Mouse (Mus musculus) CD4-positive helper T cell, adult 2 months (primary cell): ENCODE results near the gene Adamts12.
A peak's percentile ranks its signal among the peaks of the same experiment; 100 is the strongest.

Experiments
- DNase-seq: peaks from one replicate; pipeline ENCODE4 v3.0.0-alpha.2; 2012; ENCODE audit warnings: low read depth, missing footprints, low spot score

The Adamts12 gene

DNA sequence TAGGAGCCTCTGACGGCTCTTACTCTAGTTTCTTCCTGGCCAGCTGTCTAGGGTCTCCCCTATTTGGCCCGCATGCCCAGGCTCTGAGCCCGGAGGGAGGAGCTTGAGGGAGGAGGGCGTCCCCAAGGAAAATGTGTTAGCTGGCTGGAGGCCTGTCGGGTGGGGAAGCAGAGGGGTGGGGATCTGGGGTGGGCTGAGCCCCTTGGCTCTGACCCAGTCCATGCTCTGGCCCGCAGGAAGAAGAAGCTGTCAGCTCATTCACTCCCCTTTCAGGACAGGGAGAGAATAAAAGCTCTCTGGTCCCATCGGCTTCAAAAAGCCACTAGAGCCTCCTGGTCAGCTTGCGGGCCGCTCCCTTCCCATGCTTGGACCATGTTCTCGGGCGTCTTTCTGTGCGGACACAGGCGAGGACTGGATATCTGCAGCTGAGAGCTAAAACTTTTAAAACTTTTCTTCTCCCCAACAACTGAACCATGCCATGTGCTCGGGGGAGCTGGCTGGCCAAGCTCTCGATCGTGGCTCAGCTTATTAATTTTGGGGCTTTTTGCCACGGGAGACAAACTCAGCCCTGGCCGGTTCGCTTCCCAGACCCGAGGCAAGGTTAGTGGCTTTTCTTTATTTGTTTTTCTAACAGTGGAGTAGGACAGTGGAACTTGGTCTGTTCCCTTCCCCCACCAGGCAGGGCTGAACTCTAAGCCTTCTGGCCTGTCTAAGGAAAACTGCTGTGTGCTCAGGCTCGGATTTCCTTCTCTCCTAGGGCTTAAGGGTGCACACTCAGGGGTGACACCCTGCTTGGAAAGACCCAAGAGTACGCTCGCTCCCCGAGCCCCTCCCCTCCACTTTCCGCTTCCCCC lies at the start of gene Adamts12:
Gene Adamts12, plus strand, starts transcription at position 233 of the 854 bp plus-strand sequence.
- no peak for DNase-seq

DNA sequence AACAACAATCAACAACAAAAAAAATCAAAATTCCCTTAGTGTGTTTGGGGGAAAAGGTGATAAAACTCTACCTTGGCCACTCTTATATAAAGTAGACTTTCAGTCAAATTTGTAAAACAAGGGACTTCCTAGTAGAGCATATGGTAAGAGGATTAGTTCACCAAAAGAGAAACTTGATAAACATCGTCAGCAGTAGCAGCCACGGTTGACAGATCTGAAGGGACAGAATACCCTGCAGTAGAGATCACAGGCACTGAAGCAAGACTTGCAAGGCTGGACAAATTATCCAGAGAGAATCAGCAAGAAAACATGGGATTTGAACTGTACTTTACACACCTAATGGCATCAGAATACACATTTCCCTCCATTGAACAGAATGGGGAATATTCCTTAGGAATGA lies 49.7 kb upstream of the Adamts12 start:
- DNase-seq, result no peak

DNA sequence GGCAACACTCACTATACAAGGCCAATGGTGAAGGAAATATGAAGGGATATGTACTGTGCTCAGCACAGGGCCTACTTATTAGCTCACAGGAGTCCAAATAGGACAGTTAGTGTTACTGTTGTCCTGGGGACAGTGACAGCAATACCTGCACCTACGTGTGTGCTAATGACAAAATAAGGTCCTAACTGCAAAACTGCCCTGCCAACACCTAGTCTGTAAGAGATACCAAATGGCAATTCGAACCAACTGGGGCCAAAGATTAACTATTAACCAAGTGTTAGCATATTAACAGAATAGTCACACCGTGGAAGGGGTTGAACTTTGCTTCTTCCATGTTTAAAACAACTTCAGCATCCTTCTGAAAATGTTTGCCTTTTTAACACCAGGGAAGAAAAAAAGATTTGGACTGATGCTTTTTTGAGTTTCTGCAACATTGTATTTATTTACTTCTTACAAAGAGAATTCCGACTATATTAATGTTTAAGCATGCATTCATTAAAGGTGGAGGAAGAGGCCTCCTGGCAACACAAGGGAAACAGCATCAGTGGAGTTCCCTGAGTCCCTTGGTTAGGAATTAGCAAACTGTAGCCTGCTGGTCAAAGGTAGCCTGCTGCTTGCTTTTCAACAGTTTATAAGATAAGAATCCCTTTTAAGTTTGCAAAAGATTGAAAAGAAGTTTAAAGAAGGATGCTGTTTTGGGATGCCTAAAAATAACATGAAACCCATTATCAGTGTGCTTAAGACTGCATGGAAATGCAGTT lies 37.6 kb upstream of the Adamts12 start:
- DNase-seq, result no peak

- DNase-seq, result no peak
These were observed 34.4 kb upstream of the Adamts12 start for GRCm38 (mm10) chr15:11030188-11030587.

- no peak for DNase-seq
These were observed 28.6 kb upstream of the Adamts12 start for GRCm38 (mm10) chr15:11035947-11036474.

- DNase-seq, result no peak
These were observed 27.8 kb upstream of the Adamts12 start for GRCm38 (mm10) chr15:11036535-11037375.

- DNase-seq, result no peak
These were observed 27.3 kb upstream of the Adamts12 start for GRCm38 (mm10) chr15:11037376-11037695.

DNA sequence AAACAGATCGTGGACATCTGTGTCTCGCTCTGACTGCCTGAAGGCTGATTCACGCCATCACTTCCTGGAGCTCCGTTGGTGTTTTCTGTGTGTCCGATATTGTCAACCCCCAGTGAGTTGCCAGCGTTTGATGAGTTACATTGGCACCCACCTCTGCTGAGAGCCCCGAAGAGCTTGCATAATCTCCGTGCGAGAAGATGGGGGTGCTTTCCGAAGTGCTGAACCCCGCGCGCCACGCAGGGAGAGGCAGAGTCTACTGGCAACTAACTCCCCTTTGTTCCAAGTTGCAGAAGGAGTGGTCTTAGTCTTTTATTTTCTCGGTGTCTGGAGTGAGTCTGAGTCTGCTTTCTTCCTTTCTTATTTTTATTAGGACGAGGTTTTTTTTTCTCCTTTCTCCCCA lies 26.9 kb upstream of the Adamts12 start, which contains the start of gene Rxfp3:
Gene Rxfp3, minus strand, starts transcription at position 281 of the 400 bp plus-strand sequence.
- DNase-seq, result no peak

DNA sequence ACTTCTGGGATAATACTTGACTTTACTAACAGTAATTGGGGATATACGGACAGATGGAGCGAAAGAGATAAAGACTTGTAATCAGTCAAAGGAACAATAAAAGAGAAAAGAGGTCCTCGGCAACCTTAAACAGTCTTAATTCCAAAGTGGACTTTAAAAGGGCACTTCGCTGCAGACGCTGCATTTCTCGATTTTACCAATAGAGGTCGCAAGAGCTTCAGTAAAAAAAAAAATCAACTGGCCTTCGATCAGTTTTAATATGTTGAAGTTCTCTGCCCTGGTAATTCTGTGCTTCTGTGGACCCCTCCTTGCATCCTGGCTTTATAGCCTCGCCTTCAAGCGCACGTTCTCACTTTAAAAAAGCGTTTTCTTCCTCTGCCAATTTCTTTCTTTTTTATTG lies 26.1 kb upstream of the Adamts12 start:
- DNase-seq, result peak; percentile 18

DNA sequence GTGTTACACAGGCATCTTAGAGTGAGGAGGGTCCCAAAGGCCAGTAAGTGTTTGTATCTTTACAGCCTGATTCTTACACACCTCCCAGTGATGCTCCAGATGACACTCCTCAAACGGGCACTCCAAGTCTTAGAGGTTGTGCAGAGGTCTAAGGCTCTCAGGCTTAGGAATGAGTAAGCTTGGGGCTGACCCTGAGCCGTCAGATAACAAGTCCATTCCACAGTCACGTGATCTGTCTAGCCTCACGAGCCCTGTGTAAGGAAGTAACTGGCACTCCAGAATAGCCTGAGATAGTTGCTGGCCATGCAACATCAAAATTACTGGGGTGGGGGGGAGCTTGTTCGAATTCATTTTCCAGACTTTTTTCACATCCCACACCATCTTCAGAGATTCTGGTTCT lies 24.5 kb upstream of the Adamts12 start:
- DNase-seq, result no peak

GRCm38 (mm10) chr15:11041229-11041628 lies 23.4 kb upstream of the Adamts12 start:
- DNase-seq, result no peak

GRCm38 (mm10) chr15:11042828-11043227 lies 21.8 kb upstream of the Adamts12 start:
- no peak for DNase-seq

- DNase-seq, result no peak
These were observed 10.7 kb upstream of the Adamts12 start for GRCm38 (mm10) chr15:11053678-11054439.

- DNase-seq, result no peak
These were observed 10.0 kb upstream of the Adamts12 start for GRCm38 (mm10) chr15:11054440-11055080.

DNA sequence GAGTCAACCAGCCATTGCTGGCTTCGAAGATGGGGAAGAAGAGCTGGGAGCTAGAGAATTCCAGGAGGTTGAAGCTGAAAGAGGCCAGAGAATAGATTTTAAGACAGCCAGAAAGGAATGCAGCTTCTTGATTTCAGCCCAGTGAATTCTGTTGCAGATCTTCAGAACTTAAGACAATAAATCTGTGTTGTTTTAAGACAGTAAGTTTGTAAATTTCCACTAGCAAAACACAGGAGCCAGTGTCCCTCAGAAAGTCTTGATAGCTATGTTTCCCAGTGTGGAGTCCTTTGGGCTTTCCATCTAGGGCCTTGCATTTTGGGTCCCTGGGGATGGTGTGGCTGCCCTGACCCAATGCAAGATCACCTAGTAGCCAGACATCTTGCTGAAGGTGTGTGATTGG lies 1.7 kb upstream of the Adamts12 start:
- DNase-seq, result no peak

DNA sequence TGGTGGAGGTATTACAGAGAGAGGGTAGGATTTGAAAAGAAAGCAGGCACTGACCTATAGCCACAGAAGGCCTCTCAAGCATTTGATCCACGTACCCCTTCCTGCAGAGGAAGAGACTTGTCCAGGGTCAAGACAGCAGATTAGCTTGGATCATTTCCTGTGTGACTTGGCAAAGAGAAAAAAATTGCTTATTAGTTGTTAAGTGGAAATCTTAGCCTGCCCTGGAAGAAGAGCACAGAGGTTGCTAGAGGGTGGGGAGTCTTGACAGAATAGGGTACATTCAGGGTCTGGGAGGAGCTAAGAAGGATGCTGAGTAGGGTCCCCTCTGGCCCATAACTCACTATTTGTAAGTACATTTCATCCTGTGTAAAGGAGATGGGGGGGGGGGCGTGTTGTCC lies 431 bp upstream of the Adamts12 start:
- DNase-seq, result no peak

DNA sequence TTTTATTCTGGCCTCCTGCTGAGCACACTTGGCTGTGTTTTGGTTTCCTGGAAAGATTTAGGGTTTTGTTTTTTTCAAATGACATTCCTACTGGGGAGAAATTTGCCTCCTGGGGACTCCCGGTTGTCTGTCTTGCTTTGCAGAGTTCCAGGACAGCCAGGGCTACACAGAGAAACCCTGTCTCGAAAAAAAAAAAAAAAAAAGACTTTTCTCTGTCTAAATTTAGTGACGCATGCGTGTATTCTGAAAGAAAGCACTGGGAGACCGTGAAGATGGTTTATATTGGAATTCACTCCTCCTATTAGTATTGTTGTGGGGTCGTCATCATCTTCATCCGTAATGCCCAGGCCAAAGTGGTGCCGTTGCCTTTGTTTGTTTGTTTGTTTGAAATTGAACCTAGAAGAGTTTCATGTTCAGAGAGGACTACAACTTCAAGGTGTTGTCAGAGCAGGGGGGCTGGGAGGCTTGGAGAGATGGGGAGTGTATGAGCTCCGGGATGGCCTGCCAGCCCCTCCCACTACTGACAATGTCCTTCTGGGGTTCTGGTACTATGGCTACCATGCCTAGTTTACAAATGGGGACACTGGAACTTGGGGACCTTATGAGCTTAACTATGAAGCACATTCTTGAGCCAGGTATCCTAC lies 1.1 kb downstream of the Adamts12 start:
- no peak for DNase-seq

GRCm38 (mm10) chr15:11066299-11066698 lies 1.7 kb downstream of the Adamts12 start:
- DNase-seq, result no peak

DNA sequence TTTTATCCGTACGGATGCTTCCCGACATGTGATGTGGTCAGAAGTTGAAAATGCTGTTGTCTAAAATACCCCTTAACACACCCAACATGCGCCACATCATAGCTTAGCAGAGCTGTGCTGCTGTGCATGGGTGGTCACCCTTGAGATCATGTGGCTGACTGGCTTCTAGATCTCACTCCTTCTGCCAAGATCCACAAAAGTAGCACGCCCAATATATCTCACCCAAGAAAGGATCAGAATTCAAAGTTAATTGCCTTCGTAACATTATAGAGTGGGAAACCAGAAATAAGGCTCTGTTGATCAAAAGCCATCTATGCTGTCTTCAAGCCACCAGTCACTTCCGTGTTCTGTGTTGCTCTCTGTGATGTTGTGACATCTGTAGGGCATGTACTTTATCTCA lies 3.3 kb downstream of the Adamts12 start:
- no peak for DNase-seq
